Mouse (Mus musculus) heart, embryonic 15.5 days (tissue): ENCODE measurements around the gene Ddx51. TPM values are rescaled to one million over a fixed set of nuclear protein-coding genes. Genes with fewer than 3 reads are reported as not detected.
A peak's percentile ranks its signal among the peaks of the same experiment; 100 is the strongest.

Source experiments
- ATAC-seq: fragments of 200-750 bp; cut with Nextera tagmentation; replicated peaks from 2 replicates; pipeline ENCODE4 v1.8.0; 2017; ENCODE audit warnings: low read depth, moderate TSS enrichment; ENCODE audit not compliant: insufficient number of reproducible peaks, insufficient read depth, low FRiP score
- H3K27ac ChIP-seq: fragments of 300-500 bp; sonication (generic); 2 replicates; pipeline ENCODE4 v1.5.1; 2015; ENCODE audit warnings: mild to moderate bottlenecking, inconsistent platforms
- H3K27me3 ChIP-seq: fragments of 300-500 bp; sonication (generic); 2 replicates; pipeline ENCODE4 v1.6.1; 2015; ENCODE audit warnings: inconsistent platforms
- H3K36me3 ChIP-seq: fragments of 300-500 bp; sonication (generic); 2 replicates; pipeline ENCODE4 v1.6.1; 2015; ENCODE audit warnings: mild to moderate bottlenecking, inconsistent platforms
- H3K4me1 ChIP-seq: fragments of 300-500 bp; sonication (generic); replicated peaks from 2 replicates; pipeline ENCODE4 v1.6.1; 2015; ENCODE audit warnings: inconsistent platforms
- H3K4me2 ChIP-seq: fragments of 300-500 bp; sonication (generic); 2 replicates; pipeline ENCODE4 v1.6.1; 2015; ENCODE audit warnings: inconsistent platforms, mild to moderate bottlenecking, moderate library complexity
- H3K4me3 ChIP-seq: fragments of 300-500 bp; sonication (generic); 2 replicates; pipeline ENCODE4 v1.5.1; 2015; ENCODE audit warnings: mild to moderate bottlenecking, inconsistent platforms
- H3K9ac ChIP-seq: fragments of 300-500 bp; sonication (generic); 2 replicates; pipeline ENCODE4 v1.6.1; 2015; ENCODE audit warnings: mild to moderate bottlenecking, inconsistent platforms
- H3K9me3 ChIP-seq: fragments of 300-500 bp; sonication (generic); replicated peaks from 2 replicates; pipeline ENCODE4 v1.6.1; 2016; ENCODE audit warnings: inconsistent platforms
- WGBS: fragments of 180-500 bp; shearing (Covaris S2); methylation state at CpG from one replicate; pipeline ENCODE4 v1.1.7; 2015; ENCODE audit warnings: mixed read lengths; 5-methylcytosine and 5-hydroxymethylcytosine counted together
- polyA plus RNA-seq: library from polyadenylated mRNA; unstranded; fragments of >200 nt; fragmentation: Nextera tagmentation; extraction: Ambion mirVana; gene quantifications from 2 replicates; pipeline ENCODE4 v1.2.1, GENCODE M21; 2015

The Ddx51 gene
- polyA plus RNA-seq, 1 experiment from 2014 or later, result 11.2 TPM

GRCm38 (mm10) chr5:110624319-110624718 lies 28.9 kb upstream of the Ddx51 start:
- no peaks in the 10 kb centered on the region for H3K36me3 ChIP-seq
- ATAC-seq, result no peak
- peaks cover 3% of the 10 kb centered on the region; the same call in 1 of the 2 replicates for H3K4me1 ChIP-seq
- H3K27ac ChIP-seq, result no peak overlapping the region
- no peak overlapping the region for H3K9ac ChIP-seq
- WGBS, result 78% methylated on average over 2 of the region's 2 CpGs
- no peak overlapping the region for H3K4me3 ChIP-seq
- peaks cover 29% of the 10 kb centered on the region for H3K27me3 ChIP-seq
- no peaks in the 10 kb centered on the region for H3K9me3 ChIP-seq
- no peak overlapping the region for H3K4me2 ChIP-seq

- H3K27ac ChIP-seq, result no peak overlapping the region
- WGBS, result 53% methylated on average over 10 of the region's 10 CpGs
- ATAC-seq, result no peak
Observed at GRCm38 (mm10) chr5:110627351-110627750, 25.9 kb upstream of the Ddx51 start.

GRCm38 (mm10) chr5:110628156-110628555 lies 25.1 kb upstream of the Ddx51 start:
- H3K36me3 ChIP-seq, result no peaks in the 10 kb centered on the region
- peaks cover 3% of the 10 kb centered on the region; the same call in 1 of the 2 replicates for H3K4me1 ChIP-seq
- H3K27me3 ChIP-seq, result peaks cover 35% of the 10 kb centered on the region
- H3K9ac ChIP-seq, result no peak overlapping the region
- H3K4me3 ChIP-seq, result no peak overlapping the region
- H3K27ac ChIP-seq, result no peak overlapping the region
- H3K9me3 ChIP-seq, result no peaks in the 10 kb centered on the region
- 6% methylated on average over 19 of the region's 19 CpGs for WGBS
- H3K4me2 ChIP-seq, result no peak overlapping the region
- no peak for ATAC-seq

More at GRCm38 (mm10) chr5:110627351-110627750, 25.9 kb upstream of the Ddx51 start:
- Histone ChIP-seq H3K36me3 (no peaks in the 10 kb centered on the region), H3K4me3 (no peak overlapping the region), H3K27me3 (peaks cover 35% of the 10 kb centered on the region), H3K9me3 (no peaks in the 10 kb centered on the region), H3K4me1 (peaks cover 3% of the 10 kb centered on the region; the same call in 1 of the 2 replicates), H3K4me2 (no peak overlapping the region), H3K9ac (no peak overlapping the region)

- ATAC-seq, result no peak
- WGBS, result 77% methylated on average over 2 of the region's 2 CpGs
- H3K27me3 ChIP-seq, result peaks cover 42% of the 10 kb centered on the region
- no peaks in the 10 kb centered on the region for H3K9me3 ChIP-seq
- no peak overlapping the region for H3K27ac ChIP-seq
- H3K4me3 ChIP-seq, result no peak overlapping the region
- H3K4me1 ChIP-seq, result peaks cover 3% of the 10 kb centered on the region; the same call in 1 of the 2 replicates
- no peak overlapping the region for H3K4me2 ChIP-seq
- no peak overlapping the region for H3K9ac ChIP-seq
- H3K36me3 ChIP-seq, result no peaks in the 10 kb centered on the region
Observed at GRCm38 (mm10) chr5:110629525-110630120, 23.6 kb upstream of the Ddx51 start.

- H3K9ac ChIP-seq, result no peak overlapping the region
- 32% methylated on average over 6 of the region's 6 CpGs for WGBS
- no peak overlapping the region for H3K4me3 ChIP-seq
- no peak overlapping the region for H3K27ac ChIP-seq
- H3K9me3 ChIP-seq, result no peaks in the 10 kb centered on the region
- H3K36me3 ChIP-seq, result no peaks in the 10 kb centered on the region
- H3K4me2 ChIP-seq, result no peak overlapping the region
- no peaks in the 10 kb centered on the region for H3K4me1 ChIP-seq
- H3K27me3 ChIP-seq, result peaks cover 21% of the 10 kb centered on the region
- ATAC-seq, result no peak
Observed at GRCm38 (mm10) chr5:110635951-110636707, 17.1 kb upstream of the Ddx51 start.

- Histone ChIP-seq H3K27me3 (peaks cover 18% of the 10 kb centered on the region), H3K4me1 (no peaks in the 10 kb centered on the region), H3K9ac (no peak overlapping the region), H3K9me3 (no peaks in the 10 kb centered on the region), H3K36me3 (no peaks in the 10 kb centered on the region), H3K4me3 (no peak overlapping the region), H3K4me2 (no peak overlapping the region), H3K27ac (no peak overlapping the region)
- 74% methylated on average over 7 of the region's 7 CpGs for WGBS
- no peak for ATAC-seq
Observed at GRCm38 (mm10) chr5:110638306-110639074, 14.8 kb upstream of the Ddx51 start.

- H3K9me3 ChIP-seq, result no peaks in the 10 kb centered on the region
- no peaks in the 10 kb centered on the region for H3K4me1 ChIP-seq
- no peak overlapping the region for H3K9ac ChIP-seq
- H3K27me3 ChIP-seq, result peaks cover 12% of the 10 kb centered on the region
- H3K4me3 ChIP-seq, result no peak overlapping the region
- H3K4me2 ChIP-seq, result peak overlapping the region; percentile 48
- ATAC-seq, result no peak
- WGBS, result 17% methylated on average over 12 of the region's 12 CpGs
- no peaks in the 10 kb centered on the region for H3K36me3 ChIP-seq
- H3K27ac ChIP-seq, result no peak overlapping the region
Observed at GRCm38 (mm10) chr5:110639459-110639858, 13.8 kb upstream of the Ddx51 start.

GRCm38 (mm10) chr5:110646377-110646776 lies 6.9 kb upstream of the Ddx51 start:
- H3K9me3 ChIP-seq, result no peaks in the 10 kb centered on the region
- peaks cover 57% of the 10 kb centered on the region for H3K36me3 ChIP-seq

GRCm38 (mm10) chr5:110653686-110654085 lies 435 bp downstream of the Ddx51 start:
- Histone ChIP-seq H3K27ac (no peak overlapping the region), H3K9me3 (no peaks in the 10 kb centered on the region), H3K4me1 (peaks cover 16% of the 10 kb centered on the region), H3K9ac (peak overlapping the region; percentile 93), H3K4me3 (peak overlapping the region; percentile 85), H3K4me2 (peak overlapping the region; percentile 98), H3K27me3 (no peaks in the 10 kb centered on the region), H3K36me3 (peaks cover 71% of the 10 kb centered on the region)
- peak; percentile 37; the same call in 1 of the 2 replicates for ATAC-seq
- WGBS, result under 1% methylated on average over 37 of the region's 37 CpGs

More at GRCm38 (mm10) chr5:110646377-110646776, 6.9 kb upstream of the Ddx51 start:
- Histone ChIP-seq H3K4me1 (no peaks in the 10 kb centered on the region), H3K4me3 (no peak overlapping the region), H3K27me3 (no peaks in the 10 kb centered on the region), H3K27ac (no peak overlapping the region), H3K9ac (no peak overlapping the region), H3K4me2 (no peak overlapping the region)
- ATAC-seq, result no peak

- H3K4me2 ChIP-seq, result no peak overlapping the region
- no peaks in the 10 kb centered on the region for H3K4me1 ChIP-seq
- no peaks in the 10 kb centered on the region for H3K9me3 ChIP-seq
- H3K36me3 ChIP-seq, result peaks cover 72% of the 10 kb centered on the region
- no peaks in the 10 kb centered on the region for H3K27me3 ChIP-seq
- no peak overlapping the region for H3K27ac ChIP-seq
- H3K4me3 ChIP-seq, result no peak overlapping the region
- no peak for ATAC-seq
- H3K9ac ChIP-seq, result no peak overlapping the region
Observed at GRCm38 (mm10) chr5:110659682-110660081, 6.4 kb downstream of the Ddx51 start.

- WGBS, result 92% methylated on average over 2 of the region's 2 CpGs
Observed at GRCm38 (mm10) chr5:110664041-110664440, 10.8 kb downstream of the Ddx51 start.

More at GRCm38 (mm10) chr5:110664041-110664440, 10.8 kb downstream of the Ddx51 start:
- Histone ChIP-seq H3K9ac (no peak overlapping the region), H3K9me3 (no peaks in the 10 kb centered on the region), H3K4me3 (no peak overlapping the region), H3K36me3 (peaks cover 72% of the 10 kb centered on the region), H3K27me3 (no peaks in the 10 kb centered on the region), H3K4me1 (no peaks in the 10 kb centered on the region), H3K4me2 (no peak overlapping the region), H3K27ac (no peak overlapping the region)
- ATAC-seq, result no peak
